Mouse (Mus musculus): ENCODE measurements around the gene Krt27.

Krt27 gene

DNA sequence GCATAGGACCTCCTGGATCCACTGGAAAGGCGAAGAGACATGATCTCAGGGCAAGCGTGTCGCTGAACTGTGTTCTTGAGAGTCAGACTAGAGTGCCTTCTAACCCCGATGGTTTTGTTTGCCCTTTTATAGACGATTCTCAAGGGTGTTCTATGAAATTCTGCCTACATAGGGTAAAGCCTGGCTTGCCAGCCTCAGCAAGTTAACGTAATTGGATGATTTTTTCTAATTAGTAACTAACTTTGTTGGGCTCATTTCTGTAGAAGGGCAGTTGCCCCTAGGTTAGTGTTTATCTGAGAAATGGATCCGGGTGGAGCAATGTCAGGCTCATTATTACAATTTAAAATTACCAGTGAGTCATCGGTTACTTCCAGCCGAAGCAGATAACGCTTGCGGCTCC, 28.1 kb downstream of the Krt27 start, which contains the start of gene Krt25:
Gene Krt25, minus strand, starts transcription at position 101 of the 400 bp plus-strand sequence.
- no peak for DNase-seq

DNA sequence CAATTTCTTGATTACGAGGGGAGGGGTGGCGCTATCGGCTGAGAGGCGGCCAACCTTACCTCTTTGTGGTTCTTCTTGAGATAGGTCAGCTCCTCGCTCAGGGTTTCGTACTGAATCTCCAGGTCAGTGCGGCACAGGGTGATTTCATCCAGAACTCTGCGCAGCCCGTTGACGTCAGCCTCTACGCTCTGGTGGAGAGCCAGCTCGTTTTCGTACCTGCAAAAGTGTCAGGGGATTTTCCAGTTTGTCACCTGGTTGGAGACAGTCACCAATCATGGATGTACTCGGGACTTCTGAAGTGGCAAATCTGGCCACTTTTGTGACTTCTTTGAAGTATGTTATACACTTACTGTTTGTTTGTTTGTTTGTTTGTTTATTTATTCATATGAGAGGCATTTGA, 29.8 kb downstream of the Krt27 start:
- no peak for DNase-seq

DNA sequence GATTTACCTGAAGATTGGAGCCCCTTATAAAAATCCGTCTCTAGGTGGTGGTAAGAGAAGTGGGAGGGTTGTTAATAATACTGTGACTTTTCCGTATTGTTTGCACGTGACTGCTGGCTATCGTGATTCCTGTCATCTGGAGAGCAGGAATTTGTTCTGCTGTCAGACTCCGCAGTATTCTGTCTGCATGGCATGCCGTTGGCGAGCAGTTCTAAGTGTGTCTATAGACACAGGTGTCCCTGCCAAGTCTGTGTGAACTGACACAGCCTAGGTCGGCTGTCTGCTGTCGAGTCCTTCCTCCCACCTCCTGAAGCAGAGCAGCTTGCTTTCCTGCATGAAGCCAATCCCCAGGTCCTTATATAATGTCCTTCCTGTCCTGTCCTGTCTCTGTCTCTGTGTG, 31.8 kb downstream of the Krt27 start:
- DNase-seq: no peak

DNA sequence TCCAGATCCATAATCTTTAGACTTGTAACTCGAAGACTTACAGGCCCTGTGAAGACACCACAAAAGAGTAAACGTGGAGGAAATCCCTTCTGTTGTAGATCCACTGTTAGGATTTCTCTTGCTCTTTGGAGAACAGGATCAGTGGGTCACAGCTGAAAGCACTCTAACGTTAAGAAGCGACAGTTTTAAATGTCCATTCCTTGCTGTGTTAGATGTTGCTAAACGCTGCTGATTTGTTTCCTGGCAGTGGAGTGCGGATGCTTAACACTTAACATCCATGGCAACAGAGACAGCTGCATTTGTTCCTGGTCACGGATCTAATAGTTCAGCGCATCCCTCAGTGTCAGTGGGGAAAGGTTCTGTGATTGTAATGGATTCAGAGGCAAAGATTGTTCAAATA, 34.4 kb downstream of the Krt27 start:
- no peak for DNase-seq

DNA sequence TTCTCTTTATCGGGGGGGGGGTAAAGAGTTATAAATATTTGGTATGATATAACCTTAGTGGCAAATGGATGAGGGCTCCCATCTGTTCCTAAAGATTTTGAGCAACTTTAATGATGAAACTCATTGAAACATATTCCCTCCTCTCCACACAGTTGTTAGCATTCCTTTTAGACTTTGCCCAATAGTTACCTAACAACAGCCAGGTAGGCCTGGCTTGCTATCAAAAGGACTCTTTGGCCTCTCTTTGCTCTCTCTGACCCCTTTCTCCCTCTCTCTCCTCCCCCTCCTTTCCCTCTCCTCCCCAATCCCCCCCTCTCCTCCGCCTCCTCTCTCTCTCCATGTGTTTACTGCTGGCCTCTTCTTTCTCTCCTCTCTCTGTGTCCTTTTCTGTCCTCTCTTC, 36.3 kb downstream of the Krt27 start:
- DNase-seq: no peak

DNA sequence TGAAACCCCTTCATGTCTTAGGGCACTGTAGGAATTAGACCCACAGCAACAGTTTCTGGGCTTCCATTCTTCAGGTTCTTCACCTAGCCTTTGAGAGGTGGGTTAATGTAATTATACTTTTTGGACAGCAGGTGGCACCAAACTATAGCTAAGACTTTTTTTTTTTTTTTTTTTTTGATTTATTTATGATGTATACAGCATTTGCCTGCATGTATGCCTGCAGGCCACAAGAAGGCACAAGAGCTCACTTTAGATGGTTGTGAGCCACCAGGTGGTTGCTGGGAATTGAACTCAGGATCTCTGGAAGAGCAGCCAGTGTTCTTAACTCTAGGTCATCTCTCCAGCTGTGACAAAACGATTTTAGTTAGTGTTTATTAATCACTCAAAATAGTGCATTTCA, 40.0 kb downstream of the Krt27 start:
- peak; percentile 21 to 62 for DNase-seq

- DNase-seq: peak; percentile 78 to 79
Observed at GRCm38 (mm10) chr11:99307579-99307978, 43.3 kb downstream of the Krt27 start.

Measured in cerebellum, postnatal 10 days (tissue).